Mouse (Mus musculus) olfactory bulb, adult 2 months (tissue): ENCODE results near the gene Galr2.
A peak's percentile ranks its signal among the peaks of the same experiment; 100 is the strongest.

ENCODE experiments used
- CTCF ChIP-seq: fragments of 200-500 bp; IDR thresholded peaks from 2 replicates; pipeline ENCODE4 v1.5.1; 2012; ENCODE audit warnings: low read depth, mild to moderate bottlenecking, low read length, moderate library complexity; ENCODE audit not compliant: insufficient read depth
- POLR2A ChIP-seq: fragments of 200-500 bp; IDR thresholded peaks from 2 replicates; pipeline ENCODE4 v1.6.1; 2012; ENCODE audit warnings: mild to moderate bottlenecking, low read depth, low read length, moderate library complexity; ENCODE audit not compliant: insufficient read depth

- no peak for TF ChIP-seq CTCF
- TF ChIP-seq POLR2A, result peak; percentile 58
These were observed 6.6 kb upstream of the Galr2 start, which contains the start of gene Srp68 for GRCm38 (mm10) chr11:116274045-116274666.
